Mouse (Mus musculus) heart, adult 11 months (tissue): Measurements from ENCODE around the gene Tbc1d8.

Source experiments
- DNase-seq: peaks from one replicate; pipeline ENCODE4 v3.0.0; 2022

The Tbc1d8 gene

GRCm38 (mm10) chr1:39361754-39362514 lies 116.6 kb downstream of the Tbc1d8 start:
- DNase-seq, result no peak

- DNase-seq, result no peak
These were observed 129.1 kb downstream of the Tbc1d8 start for GRCm38 (mm10) chr1:39349427-39349826.

- peak; percentile 95 for DNase-seq
These were observed 129.6 kb downstream of the Tbc1d8 start for GRCm38 (mm10) chr1:39349001-39349400.

GRCm38 (mm10) chr1:39344981-39345600 lies 133.5 kb downstream of the Tbc1d8 start:
- no peak for DNase-seq

- no peak for DNase-seq
These were observed 135.3 kb downstream of the Tbc1d8 start for GRCm38 (mm10) chr1:39343242-39343641.

GRCm38 (mm10) chr1:39341807-39342206 lies 136.7 kb downstream of the Tbc1d8 start:
- no peak for DNase-seq

GRCm38 (mm10) chr1:39340647-39341046 lies 137.9 kb downstream of the Tbc1d8 start:
- DNase-seq, result peak; percentile 92

- no peak for DNase-seq
These were observed 138.4 kb downstream of the Tbc1d8 start for GRCm38 (mm10) chr1:39340156-39340555.

GRCm38 (mm10) chr1:39339455-39339854 lies 139.1 kb downstream of the Tbc1d8 start:
- no peak for DNase-seq

GRCm38 (mm10) chr1:39338831-39339230 lies 139.7 kb downstream of the Tbc1d8 start:
- no peak for DNase-seq

- no peak for DNase-seq
These were observed 141.8 kb downstream of the Tbc1d8 start for GRCm38 (mm10) chr1:39336788-39337187.

GRCm38 (mm10) chr1:39335561-39336196 lies 142.9 kb downstream of the Tbc1d8 start:
- no peak for DNase-seq

GRCm38 (mm10) chr1:39332456-39332855 lies 146.1 kb downstream of the Tbc1d8 start:
- DNase-seq, result no peak

- DNase-seq, result peak; percentile 94
These were observed 147.5 kb downstream of the Tbc1d8 start for GRCm38 (mm10) chr1:39330857-39331594.

- DNase-seq, result no peak
These were observed 151.0 kb downstream of the Tbc1d8 start for GRCm38 (mm10) chr1:39327546-39327945.

GRCm38 (mm10) chr1:39325228-39325627 lies 153.3 kb downstream of the Tbc1d8 start:
- DNase-seq, result no peak

GRCm38 (mm10) chr1:39321954-39322353 lies 156.6 kb downstream of the Tbc1d8 start:
- DNase-seq, result no peak
